In the genomic region with DNA sequence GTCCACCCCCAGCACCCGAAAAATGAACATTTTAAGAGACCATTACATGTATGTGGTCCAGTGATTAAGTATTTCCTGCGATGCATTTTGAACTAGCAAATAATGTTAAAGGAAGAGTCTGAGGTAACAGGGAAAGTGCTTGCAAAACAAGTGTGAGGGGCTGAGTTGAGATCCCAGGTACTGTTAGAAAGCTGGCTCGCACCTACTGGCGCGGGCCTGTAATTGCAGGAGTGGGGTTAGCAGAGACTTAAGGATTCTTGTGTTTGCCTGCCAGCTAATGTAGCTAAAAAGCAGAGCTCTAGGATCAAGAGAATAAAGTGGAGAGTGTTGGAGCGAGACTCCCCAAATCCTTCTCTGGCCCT, we compare ENCODE assay signal across 8 mouse cellular contexts. TPM values are rescaled to one million over a fixed set of nuclear protein-coding genes. Genes with fewer than 3 reads are reported as not detected.
DNase-seq lines count a peak whose midpoint lies in the region; ATAC-seq and TF ChIP-seq lines count a peak whose summit lies in the region.

No protein-coding gene starts in this region.

- no peaks in the 10 kb centered on the region for H3K79me2 ChIP-seq in myocyte (ENCODE audit: control insufficient read depth, insufficient read depth)

- peak; percentile 66 for ATAC-seq in forebrain, embryonic 14.5 days
- peak; percentile 41 for ATAC-seq in inflammation-experienced regulatory T-cells, adult 6 months
- ATAC-seq in liver, embryonic 12.5 days: peak; percentile 33; the same call in 1 of the 2 replicates
- ATAC-seq in stomach, postnatal 0 days (ENCODE audit: low FRiP score, low TSS enrichment): peak; percentile 33; the same call in 1 of the 2 replicates

- 3% methylated on average over 6 of the region's 6 CpGs for WGBS in forebrain, embryonic 14.5 days
- WGBS in liver, embryonic 12.5 days (ENCODE audit: insufficient replicate concordance): 5% methylated on average over 6 of the region's 6 CpGs
- 4% methylated on average over 6 of the region's 6 CpGs for whole genome bisulfite sequencing in stomach, postnatal 0 days

- peak overlapping the region; percentile 22 for H3ac ChIP-seq in myocyte (ENCODE audit: control insufficient read depth, insufficient read length)

- no peaks in the 10 kb centered on the region for H3K27me3 ChIP-seq in forebrain, embryonic 14.5 days (replicated peaks; ENCODE audit: control insufficient read depth, insufficient read depth, low read length)
- H3K27me3 ChIP-seq in liver, embryonic 12.5 days (replicated peaks): no peaks in the 10 kb centered on the region
- H3K27me3 ChIP-seq in myocyte (ENCODE audit: control insufficient read depth, insufficient read depth, insufficient read length): no peaks in the 10 kb centered on the region
- H3K27me3 ChIP-seq in stomach, postnatal 0 days (ENCODE audit: control insufficient read depth, insufficient read depth, low read length): no peaks in the 10 kb centered on the region

- peak overlapping the region; percentile 79 for H3K27ac ChIP-seq in forebrain, embryonic 14.5 days (ENCODE audit: low read depth, low read length)
- H3K27ac ChIP-seq in liver, embryonic 12.5 days: peak overlapping the region; percentile 93
- H3K27ac ChIP-seq in stomach, postnatal 0 days (replicated peaks): peak overlapping the region; percentile 92

- peak overlapping the region; percentile 70 for H3K4me3 ChIP-seq in forebrain, embryonic 14.5 days (ENCODE audit: low read depth, low read length)
- H3K4me3 ChIP-seq in liver, embryonic 12.5 days: peak overlapping the region; percentile 72
- H3K4me3 ChIP-seq in myocyte: peak overlapping the region; percentile 58
- peak overlapping the region; percentile 71 for H3K4me3 ChIP-seq in stomach, postnatal 0 days (ENCODE audit: low read depth, low read length)

- no peaks in the 10 kb centered on the region for H3K9me3 ChIP-seq in forebrain, embryonic 14.5 days (replicated peaks; ENCODE audit: control insufficient read depth, low read length)
- H3K9me3 ChIP-seq in liver, embryonic 12.5 days (replicated peaks): no peaks in the 10 kb centered on the region
- H3K9me3 ChIP-seq in stomach, postnatal 0 days (ENCODE audit: control insufficient read depth, low read length): no peaks in the 10 kb centered on the region

- peaks cover 3% of the 10 kb centered on the region; the same call in 1 of the 2 replicates for H3K36me3 ChIP-seq in forebrain, embryonic 14.5 days (ENCODE audit: control insufficient read depth, insufficient read depth, low read length)
- peaks cover 8% of the 10 kb centered on the region; the same call in 1 of the 2 replicates for H3K36me3 ChIP-seq in liver, embryonic 12.5 days
- no peaks in the 10 kb centered on the region for H3K36me3 ChIP-seq in myocyte (ENCODE audit: control insufficient read depth, insufficient read depth)
- no peaks in the 10 kb centered on the region for H3K36me3 ChIP-seq in stomach, postnatal 0 days (ENCODE audit: control insufficient read depth, insufficient read depth, low read length)

- no peak for TF ChIP-seq EP300 in stomach, postnatal 0 days (optimal IDR thresholded peaks at IDR 0.05)

- 0 out of 2 replicates have a peak, but pooled peaks cover 9% of the 10 kb centered on the region for H3K4me1 ChIP-seq in forebrain, embryonic 14.5 days (ENCODE audit: control insufficient read depth, insufficient read depth, low read length)
- peaks cover 61% of the 10 kb centered on the region for H3K4me1 ChIP-seq in liver, embryonic 12.5 days
- no peaks in the 10 kb centered on the region for H3K4me1 ChIP-seq in stomach, postnatal 0 days (replicated peaks; ENCODE audit: control insufficient read depth, insufficient read depth)

- H3K9ac ChIP-seq in forebrain, embryonic 14.5 days (ENCODE audit: low read length): peak overlapping the region; percentile 80
- H3K9ac ChIP-seq in liver, embryonic 12.5 days: peak overlapping the region; percentile 80
- H3K9ac ChIP-seq in stomach, postnatal 0 days (ENCODE audit: low read length): peak overlapping the region; percentile 76

- no peak for TF ChIP-seq POLR2A in myocyte (IDR thresholded peaks at IDR 0.05; ENCODE audit: insufficient read length, low read depth)

- DNase-seq in layer of hippocampus, adult 11-12 months (ENCODE audit: low spot score): peak; percentile 48
- no peak for DNase-seq in layer of hippocampus, postnatal 25 days (ENCODE audit: extremely low spot score in 1 of 2, low spot score in 1 of 2)
- peak; percentile 61 for DNase-seq in cerebellum, adult 11-12 months
- DNase-seq in forebrain, embryonic 14.5 days (ENCODE audit: low spot score): peak; percentile 83
- DNase-seq in stomach, postnatal 0 days (ENCODE audit: low spot score): peak; percentile 80

- peak overlapping the region; percentile 79 for H3K4me2 ChIP-seq in forebrain, embryonic 14.5 days (ENCODE audit: low read length)
- peak overlapping the region; percentile 88 for H3K4me2 ChIP-seq in liver, embryonic 12.5 days
- peak overlapping the region; percentile 91 for H3K4me2 ChIP-seq in myocyte (ENCODE audit: low read depth)
- peak overlapping the region; percentile 79 for H3K4me2 ChIP-seq in stomach, postnatal 0 days (replicated peaks; ENCODE audit: low read depth)

- TF ChIP-seq CTCF in stomach, postnatal 0 days (IDR thresholded peaks at IDR 0.05; ENCODE audit: low read depth): peak; percentile 78

TF ChIP-seq in myocyte, 11 proteins besides CTCF, POLR2A, EP300 and RAD21:
- TF ChIP-seq POLR2AphosphoS2 (IDR thresholded peaks at IDR 0.05; ENCODE audit: insufficient read length, low read depth) (peak; percentile 19), TCF12 (IDR thresholded peaks at IDR 0.05; ENCODE audit: insufficient read depth, poor library complexity, severe bottlenecking) (no peak)

RNA-seq across cellular contexts. Expression of gene Rmnd5b, which starts 0.6 kb away (rescaled TPM):
- total RNA-seq in layer of hippocampus, postnatal 25 days (2021): 10 to 100 TPM; 62.3 to 65.9 TPM
- polyA plus RNA-seq in forebrain, embryonic 14.5 days (2014; fragmentation: Nextera tagmentation; extraction: Ambion mirVana): 77.0 and 86.4 TPM in 2 replicates
- polyA plus RNA-seq in inflammation-experienced regulatory T-cells, adult 6 months (2017; shearing (Covaris generic)): 10 to 100 TPM; 35.7 to 40.3 (median 38.6) TPM
- polyA plus RNA-seq in liver, embryonic 12.5 days (2016; fragmentation: Nextera tagmentation; extraction: Ambion mirVana): 30.4 and 34.4 TPM in 2 replicates
- polyA plus RNA-seq in myocyte (2012; fragmentation: generic; extraction: Trizol): 41.0 TPM
- 34.6 and 35.3 TPM in 2 replicates for polyA plus RNA-seq in stomach, postnatal 0 days (2015; fragmentation: Nextera tagmentation; extraction: Ambion mirVana)

RNA-seq across cellular contexts. Expression of gene N4bp3, which starts 14.3 kb away (rescaled TPM):
- total RNA-seq in layer of hippocampus, postnatal 25 days (2021): 10 to 100 TPM; 12.1 to 12.4 TPM
- polyA plus RNA-seq in forebrain, embryonic 14.5 days (2014; fragmentation: Nextera tagmentation; extraction: Ambion mirVana): 6.6 and 9.9 TPM in 2 replicates
- polyA plus RNA-seq in inflammation-experienced regulatory T-cells, adult 6 months (2017; shearing (Covaris generic)): 1 to 10 TPM; 1.3 to 2.4 (median 1.4) TPM
- polyA plus RNA-seq in liver, embryonic 12.5 days (2016; fragmentation: Nextera tagmentation; extraction: Ambion mirVana): 4.9 and 5.3 TPM in 2 replicates
- polyA plus RNA-seq in myocyte (2012; fragmentation: generic; extraction: Trizol): 16.3 TPM
- 16.1 and 16.8 TPM in 2 replicates for polyA plus RNA-seq in stomach, postnatal 0 days (2015; fragmentation: Nextera tagmentation; extraction: Ambion mirVana)

RNA-seq across cellular contexts. Expression of gene D930048N14Rik, which starts 14.4 kb away (rescaled TPM):
- 1 to 10 TPM; 1.2 to 1.3 TPM for total RNA-seq in layer of hippocampus, postnatal 25 days (2021)
- polyA plus RNA-seq in forebrain, embryonic 14.5 days (2014; fragmentation: Nextera tagmentation; extraction: Ambion mirVana): 0.44 and 0.61 TPM in 2 replicates
- polyA plus RNA-seq in inflammation-experienced regulatory T-cells, adult 6 months (2017; shearing (Covaris generic)): 1 to 10 TPM in 2 of 3 experiments, under 1 TPM in 1; 0.86 to 1.5 (median 1.0) TPM
- polyA plus RNA-seq in liver, embryonic 12.5 days (2016; fragmentation: Nextera tagmentation; extraction: Ambion mirVana): 0.84 and 0.95 TPM in 2 replicates
- 0.25 TPM for polyA plus RNA-seq in myocyte (2012; fragmentation: generic; extraction: Trizol)
- 2.0 and 2.3 TPM in 2 replicates for polyA plus RNA-seq in stomach, postnatal 0 days (2015; fragmentation: Nextera tagmentation; extraction: Ambion mirVana)

RNA-seq across cellular contexts. Expression of gene Nhp2, which starts 16.8 kb away (rescaled TPM):
- total RNA-seq in layer of hippocampus, postnatal 25 days (2021): 10 to 100 TPM; 46.7 to 48.7 TPM
- polyA plus RNA-seq in forebrain, embryonic 14.5 days (2014; fragmentation: Nextera tagmentation; extraction: Ambion mirVana): 114 and 150 TPM in 2 replicates
- 100 to 1,000 TPM; 100 to 149 (median 102) TPM for polyA plus RNA-seq in inflammation-experienced regulatory T-cells, adult 6 months (2017; shearing (Covaris generic))
- 217 and 228 TPM in 2 replicates for polyA plus RNA-seq in liver, embryonic 12.5 days (2016; fragmentation: Nextera tagmentation; extraction: Ambion mirVana)
- polyA plus RNA-seq in myocyte (2012; fragmentation: generic; extraction: Trizol): 137 TPM
- 134 and 144 TPM in 2 replicates for polyA plus RNA-seq in stomach, postnatal 0 days (2015; fragmentation: Nextera tagmentation; extraction: Ambion mirVana)

RNA-seq across cellular contexts. Expression of gene Hnrnpab, which starts 29.7 kb away (rescaled TPM):
- 100 to 1,000 TPM; 154 to 161 TPM for total RNA-seq in layer of hippocampus, postnatal 25 days (2021)
- polyA plus RNA-seq in forebrain, embryonic 14.5 days (2014; fragmentation: Nextera tagmentation; extraction: Ambion mirVana): 545 and 644 TPM in 2 replicates
- 10 to 100 TPM; 32.6 to 39.5 (median 35.5) TPM for polyA plus RNA-seq in inflammation-experienced regulatory T-cells, adult 6 months (2017; shearing (Covaris generic))
- 503 and 514 TPM in 2 replicates for polyA plus RNA-seq in liver, embryonic 12.5 days (2016; fragmentation: Nextera tagmentation; extraction: Ambion mirVana)
- polyA plus RNA-seq in myocyte (2012; fragmentation: generic; extraction: Trizol): 371 TPM
- polyA plus RNA-seq in stomach, postnatal 0 days (2015; fragmentation: Nextera tagmentation; extraction: Ambion mirVana): 204 and 215 TPM in 2 replicates

Comparison
In these comparisons a context has a peak if more than half of its experiments do, and no peak if none do; other contexts are left out.
1. DNase-seq: peak in layer of hippocampus, adult 11-12 months (single experiment), cerebellum, adult 11-12 months (single experiment), forebrain, embryonic 14.5 days (single experiment) and stomach, postnatal 0 days (single experiment); none in layer of hippocampus, postnatal 25 days (0 of 2).
2. Peak in every context shown above with its lines, with median percentiles within 50 percentile points of each other: ATAC-seq, H3K27ac ChIP-seq, H3K4me2 ChIP-seq, H3K4me3 ChIP-seq and H3K9ac ChIP-seq.